Mouse (Mus musculus) E14TG2a.4 (cell line): ENCODE results near the gene Thbd.

Experiments
- H3K27me3 ChIP-seq: 2 replicates; pipeline ENCODE4 v1.6.1; 2014; ENCODE audit warnings: low read length, control low read depth; ENCODE audit not compliant: insufficient read depth
- H3K36me3 ChIP-seq: 2 replicates; pipeline ENCODE4 v1.6.1; 2014; ENCODE audit warnings: low read length, control low read depth; ENCODE audit not compliant: insufficient read depth
- H3K4me1 ChIP-seq: replicated peaks from 2 replicates; pipeline ENCODE4 v1.6.1; 2014; ENCODE audit warnings: low read depth, low read length, control low read depth
- H3K4me3 ChIP-seq: replicated peaks from 2 replicates; pipeline ENCODE4 v1.5.1; 2014; ENCODE audit warnings: mild to moderate bottlenecking, low read length
- H3K9me3 ChIP-seq: 2 replicates; pipeline ENCODE4 v1.6.1; 2014; ENCODE audit warnings: low read length, control low read depth
- CTCF ChIP-seq: conservative IDR thresholded peaks from 2 replicates; pipeline ENCODE4 v1.5.1; 2014; ENCODE audit warnings: low read length
- NANOG ChIP-seq: IDR thresholded peaks from 2 replicates; pipeline ENCODE4 v1.6.1; 2014; ENCODE audit warnings: borderline replicate concordance, low read length, mixed read lengths
- POU5F1 ChIP-seq: IDR thresholded peaks from 2 replicates; pipeline ENCODE4 v1.6.1; 2014; ENCODE audit warnings: low read length, borderline replicate concordance

Gene Thbd

DNA sequence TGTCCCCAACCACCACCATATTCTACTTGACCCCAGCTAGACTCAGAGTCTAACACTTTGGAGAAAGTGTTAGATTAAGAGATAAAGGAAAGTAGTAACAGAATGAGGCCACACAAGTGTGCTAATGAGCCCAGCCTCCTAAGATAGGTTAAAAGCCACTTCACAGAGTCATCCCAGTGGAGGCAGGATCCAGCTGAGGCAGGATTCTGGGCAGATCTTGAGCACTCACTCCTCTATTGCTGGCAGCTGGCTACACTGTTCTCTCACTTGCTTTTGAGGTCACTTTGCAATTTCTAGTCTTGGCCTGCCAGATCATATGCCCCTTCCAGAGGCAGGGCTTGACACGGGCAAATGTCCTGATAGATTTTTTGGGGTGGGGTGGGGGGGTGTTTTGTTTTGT, 36.5 kb upstream of the Thbd start:
- no peaks in the 10 kb centered on the region for H3K4me1 ChIP-seq
- H3K27me3 ChIP-seq, result peaks cover 21% of the 10 kb centered on the region
- H3K4me3 ChIP-seq, result no peak overlapping the region
- no peaks in the 10 kb centered on the region for H3K36me3 ChIP-seq
- H3K9me3 ChIP-seq, result no peaks in the 10 kb centered on the region
- no peak for TF ChIP-seq CTCF
- no peak for TF ChIP-seq NANOG
- TF ChIP-seq POU5F1, result no peak

DNA sequence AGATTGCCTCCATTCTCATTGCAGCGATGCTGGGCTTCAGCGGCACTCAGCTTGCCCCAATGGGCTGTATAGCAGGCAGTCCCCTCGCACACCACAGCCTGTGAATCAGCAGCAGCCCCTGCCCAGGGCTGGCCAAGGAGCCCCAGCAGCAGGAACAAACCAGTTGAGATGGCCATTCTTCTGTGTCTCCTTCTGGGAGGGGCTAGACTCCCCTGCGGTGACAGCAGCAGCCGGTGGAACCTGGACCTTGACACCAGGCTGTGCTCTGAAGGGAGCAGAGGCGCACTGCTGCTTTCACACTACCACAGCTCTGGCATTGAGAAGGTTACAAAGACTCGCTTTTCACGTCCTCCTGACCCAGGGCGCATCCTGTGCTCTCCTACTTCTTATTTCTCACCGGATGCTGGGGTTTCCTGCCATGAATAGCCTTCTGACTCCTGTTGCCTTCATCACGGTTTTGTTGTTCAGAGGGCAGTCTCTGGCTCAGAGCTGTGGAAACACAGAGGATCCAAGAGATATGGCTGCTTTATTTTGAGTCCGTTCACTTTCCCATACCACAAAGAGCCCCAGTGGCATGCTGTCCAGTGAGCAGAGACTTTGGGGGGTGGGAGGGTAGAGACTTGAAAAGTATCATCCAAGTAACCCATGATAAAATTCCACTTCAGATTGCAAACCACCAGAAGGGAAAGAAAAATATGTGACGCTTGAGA, 35.4 kb upstream of the Thbd start, which contains the start of gene Cd93:
Gene Cd93, minus strand, starts transcription at position 315 of the 710 bp plus-strand sequence.
- TF ChIP-seq NANOG (no peak), CTCF (no peak), POU5F1 (no peak)

DNA sequence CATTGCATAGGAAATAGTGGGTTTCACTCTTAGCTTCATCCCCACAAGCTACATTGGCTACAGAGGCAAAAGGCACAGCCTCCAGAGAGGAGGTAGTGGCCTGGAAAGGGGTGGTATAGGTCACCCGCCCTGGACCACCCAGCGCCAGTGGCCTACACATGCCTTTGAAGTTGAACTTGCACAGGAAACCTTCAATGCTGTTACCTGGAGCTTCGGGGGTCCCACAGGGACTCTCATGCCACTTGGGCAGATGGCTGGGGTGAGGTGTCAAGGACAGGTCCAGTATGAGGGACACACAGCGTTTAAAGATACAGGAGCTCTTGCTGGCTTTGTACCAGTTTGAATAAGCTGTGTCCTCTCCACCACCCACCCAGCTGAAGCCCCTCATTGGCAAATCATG, 34.7 kb upstream of the Thbd start:
- Histone ChIP-seq H3K36me3 (no peaks in the 10 kb centered on the region), H3K4me3 (no peak overlapping the region), H3K27me3 (peaks cover 21% of the 10 kb centered on the region), H3K4me1 (no peaks in the 10 kb centered on the region), H3K9me3 (no peaks in the 10 kb centered on the region)
- TF ChIP-seq POU5F1 (no peak), NANOG (no peak), CTCF (no peak)

More for the DNA sequence above, 35.4 kb upstream of the Thbd start, which contains the start of gene Cd93:
- H3K9me3 ChIP-seq, result no peaks in the 10 kb centered on the region
- no peak within 1 kb of the TSS for H3K4me3 ChIP-seq
- H3K27me3 ChIP-seq, result peaks cover 21% of the 10 kb centered on the region
- H3K4me1 ChIP-seq, result no peaks in the 10 kb centered on the region
- H3K36me3 ChIP-seq, result no peaks in the 10 kb centered on the region

DNA sequence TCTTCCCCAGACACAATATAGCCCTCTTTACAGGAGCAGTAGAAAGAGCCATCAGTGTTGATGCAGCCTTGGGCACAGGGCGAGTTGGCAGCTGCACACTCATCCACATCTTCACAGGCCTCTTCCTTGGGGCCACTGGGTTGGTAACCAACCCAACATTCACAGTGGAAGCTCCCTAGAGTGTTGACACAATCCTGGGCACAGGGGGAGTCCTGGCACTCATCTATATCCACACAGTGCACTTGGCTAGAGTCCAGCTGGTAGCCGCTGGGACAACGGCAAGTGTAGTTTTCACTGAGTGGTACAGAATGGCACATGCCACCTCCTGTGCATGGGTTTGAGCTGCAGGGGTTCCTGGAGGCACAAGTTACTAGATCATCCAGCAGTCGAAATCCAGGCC, 34.2 kb upstream of the Thbd start:
- Histone ChIP-seq H3K27me3 (peaks cover 21% of the 10 kb centered on the region), H3K9me3 (no peaks in the 10 kb centered on the region), H3K4me1 (no peaks in the 10 kb centered on the region), H3K36me3 (no peaks in the 10 kb centered on the region), H3K4me3 (no peak overlapping the region)
- no peak for TF ChIP-seq POU5F1
- TF ChIP-seq NANOG, result no peak
- TF ChIP-seq CTCF, result no peak

DNA sequence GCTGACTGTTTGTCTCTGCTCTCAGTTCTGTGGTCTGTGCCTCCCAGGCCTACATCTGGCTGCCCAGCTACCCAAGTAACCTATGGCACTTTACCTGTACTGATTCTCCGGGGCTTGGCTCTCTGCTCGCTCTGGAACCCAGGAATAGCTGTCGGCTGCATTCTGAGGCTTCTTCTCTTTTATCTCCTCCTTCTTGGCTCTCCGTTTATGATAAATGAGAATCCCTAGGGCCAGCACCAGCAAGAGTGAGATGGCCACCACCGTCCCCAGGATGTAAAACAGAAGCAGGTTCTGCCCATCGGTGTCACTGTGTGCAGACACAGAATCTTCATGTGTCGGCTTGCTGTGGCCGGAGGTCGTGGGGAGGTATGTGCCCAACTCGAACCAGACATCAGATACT, 33.4 kb upstream of the Thbd start:
- no peaks in the 10 kb centered on the region for H3K36me3 ChIP-seq
- H3K9me3 ChIP-seq, result no peaks in the 10 kb centered on the region
- H3K4me1 ChIP-seq, result no peaks in the 10 kb centered on the region
- H3K27me3 ChIP-seq, result peaks cover 21% of the 10 kb centered on the region
- H3K4me3 ChIP-seq, result no peak overlapping the region
- TF ChIP-seq NANOG (no peak), CTCF (no peak), POU5F1 (no peak)

DNA sequence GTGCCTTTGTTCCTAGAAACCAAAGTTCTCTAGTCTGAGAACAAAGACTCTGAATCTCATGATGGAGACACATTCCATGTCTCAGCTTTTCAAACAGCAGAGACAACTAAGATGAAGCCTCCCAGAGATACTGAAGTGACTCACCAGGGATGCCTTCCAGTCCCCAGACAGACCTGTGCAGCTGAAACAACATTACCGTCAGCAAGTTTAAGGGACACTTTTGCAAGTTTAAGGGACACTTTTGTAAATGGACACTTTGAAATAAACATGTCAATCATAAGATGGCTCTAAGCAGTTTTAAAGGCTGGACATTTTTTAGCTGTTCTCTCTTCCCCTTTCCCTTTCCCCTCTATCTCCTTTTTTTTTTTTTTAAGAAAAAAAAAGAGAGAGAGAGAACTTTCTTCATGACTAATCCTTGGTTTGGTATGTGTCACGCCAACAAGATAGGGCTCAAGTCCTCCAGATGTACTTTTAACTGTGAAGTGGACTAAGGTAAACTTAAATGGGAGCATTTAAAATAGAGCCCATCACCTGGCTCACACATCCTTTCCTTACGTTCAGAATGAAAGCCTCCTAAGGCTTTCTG, 31.8 kb upstream of the Thbd start:
- H3K27me3 ChIP-seq, result peaks cover 21% of the 10 kb centered on the region
- no peaks in the 10 kb centered on the region for H3K9me3 ChIP-seq
- no peaks in the 10 kb centered on the region for H3K4me1 ChIP-seq
- TF ChIP-seq CTCF (no peak), NANOG (no peak), POU5F1 (no peak)
- H3K4me3 ChIP-seq, result no peak overlapping the region
- no peaks in the 10 kb centered on the region for H3K36me3 ChIP-seq

DNA sequence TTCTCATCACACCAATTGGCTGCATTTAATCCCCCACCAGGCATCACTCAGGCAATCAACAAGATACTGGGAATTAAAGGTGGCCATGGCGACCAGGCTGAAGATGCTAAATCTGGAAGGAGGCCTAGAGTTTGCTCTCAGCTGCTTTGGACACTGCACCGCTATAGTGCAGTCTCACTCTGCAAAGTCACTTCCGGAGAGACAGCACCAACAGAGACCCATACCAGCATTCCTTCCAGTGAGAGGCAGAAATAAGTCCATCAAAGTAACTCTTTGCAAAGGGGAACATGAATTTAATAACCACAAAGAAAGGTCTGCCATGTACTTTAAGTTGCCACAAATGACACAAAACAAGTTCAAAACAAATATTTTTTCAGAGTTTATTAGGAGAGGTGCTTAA, 28.3 kb upstream of the Thbd start:
- no peaks in the 10 kb centered on the region for H3K36me3 ChIP-seq
- H3K27me3 ChIP-seq, result peaks cover 3% of the 10 kb centered on the region; the same call in 1 of the 2 replicates
- no peak overlapping the region for H3K4me3 ChIP-seq
- H3K9me3 ChIP-seq, result no peaks in the 10 kb centered on the region
- H3K4me1 ChIP-seq, result no peaks in the 10 kb centered on the region
- no peak for TF ChIP-seq NANOG
- no peak for TF ChIP-seq POU5F1
- TF ChIP-seq CTCF, result no peak

DNA sequence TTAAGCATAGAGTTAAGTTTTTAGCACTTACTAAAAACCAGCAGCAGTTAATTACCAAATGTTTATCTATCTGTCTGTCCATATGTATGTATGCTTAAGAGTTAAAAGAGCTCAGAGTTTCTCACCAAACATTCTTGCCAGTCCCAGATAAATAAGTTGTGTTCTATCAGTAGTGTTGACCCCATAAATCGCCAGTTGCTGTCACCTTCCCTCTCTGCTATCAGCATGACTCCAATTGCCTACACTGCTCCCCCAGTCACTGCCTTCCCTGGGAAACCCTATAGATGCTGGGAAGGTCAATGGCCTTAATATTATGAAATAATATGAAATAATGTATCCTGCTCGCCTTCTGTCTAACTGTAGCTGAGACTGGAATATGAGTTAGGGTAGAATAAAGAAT, 24.4 kb upstream of the Thbd start:
- Histone ChIP-seq H3K9me3 (no peaks in the 10 kb centered on the region), H3K36me3 (no peaks in the 10 kb centered on the region), H3K27me3 (no peaks in the 10 kb centered on the region), H3K4me3 (no peak overlapping the region), H3K4me1 (no peaks in the 10 kb centered on the region)
- TF ChIP-seq NANOG (no peak), POU5F1 (no peak), CTCF (no peak)
